Mouse (Mus musculus): ENCODE results near the gene Ankrd9.
A peak's percentile ranks its signal among the peaks of the same experiment; 100 is the strongest.

Gene Ankrd9

DNA sequence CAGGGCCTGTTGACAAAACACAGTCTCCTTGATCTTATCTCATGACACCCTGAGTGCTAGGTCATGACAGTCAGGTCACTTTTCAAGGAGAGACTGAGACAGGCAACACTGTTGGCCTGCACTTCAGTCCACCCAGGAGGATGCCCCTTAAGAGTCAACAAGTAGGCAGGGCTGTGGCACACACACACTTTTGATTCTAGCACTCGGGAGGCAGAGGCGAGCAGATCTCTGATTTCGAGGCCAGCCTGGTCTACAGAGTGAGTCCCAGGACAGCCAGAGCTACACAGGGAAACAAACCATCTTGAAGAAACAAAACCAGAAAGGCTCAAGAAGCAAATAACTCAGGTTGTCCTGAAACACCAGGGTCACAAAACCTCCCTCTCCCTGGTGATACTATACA is 10.6 kb upstream of the Ankrd9 start:
- DNase-seq = no peak

DNA sequence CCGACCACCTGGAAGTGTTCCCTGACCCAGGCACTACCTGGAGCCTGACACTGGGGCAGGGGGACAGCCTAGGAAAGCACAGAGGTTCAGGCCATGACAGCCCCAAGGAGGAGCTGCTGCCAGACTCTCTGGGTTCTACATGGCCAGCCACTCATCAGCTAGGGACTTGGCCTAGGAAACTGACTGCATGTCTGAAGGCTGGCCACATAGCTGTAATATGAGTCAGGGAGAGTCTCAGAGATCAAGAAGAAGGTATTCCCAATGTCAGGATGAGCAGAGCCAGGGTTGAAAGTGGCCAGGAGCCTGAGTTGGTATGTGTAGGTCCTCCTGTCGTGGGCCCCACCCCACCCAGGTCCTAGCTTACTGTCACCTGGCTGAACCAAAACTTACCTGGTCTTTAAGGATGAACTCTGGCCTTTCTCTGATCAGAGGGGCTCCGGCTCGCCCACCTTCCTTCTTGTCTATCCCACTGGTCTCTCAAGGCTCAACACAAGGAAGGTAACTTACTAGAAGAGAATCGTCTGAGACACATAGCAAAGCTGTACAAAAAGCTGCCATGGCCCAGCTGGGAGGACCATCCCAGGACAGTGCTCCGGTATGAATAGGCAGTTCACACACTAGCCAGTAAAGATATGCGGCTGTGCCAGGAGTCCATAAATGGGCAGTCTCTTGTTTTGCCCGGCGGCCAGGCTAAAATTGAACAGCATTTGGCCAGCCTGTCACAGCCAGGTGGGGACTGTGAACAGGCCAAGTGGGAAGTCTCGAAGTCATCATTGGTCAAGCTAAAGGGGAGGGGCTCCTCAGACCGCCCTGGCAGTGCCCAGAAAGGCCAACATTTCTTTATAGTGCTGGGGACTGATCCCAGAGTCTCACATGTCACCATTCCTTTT is 7.9 kb upstream of the Ankrd9 start:
- DNase-seq = no peak

GRCm38 (mm10) chr12:110985141-110985540 is 6.3 kb upstream of the Ankrd9 start:
- no peak for DNase-seq

GRCm38 (mm10) chr12:110984598-110984997 is 5.8 kb upstream of the Ankrd9 start:
- DNase-seq = no peak

DNA sequence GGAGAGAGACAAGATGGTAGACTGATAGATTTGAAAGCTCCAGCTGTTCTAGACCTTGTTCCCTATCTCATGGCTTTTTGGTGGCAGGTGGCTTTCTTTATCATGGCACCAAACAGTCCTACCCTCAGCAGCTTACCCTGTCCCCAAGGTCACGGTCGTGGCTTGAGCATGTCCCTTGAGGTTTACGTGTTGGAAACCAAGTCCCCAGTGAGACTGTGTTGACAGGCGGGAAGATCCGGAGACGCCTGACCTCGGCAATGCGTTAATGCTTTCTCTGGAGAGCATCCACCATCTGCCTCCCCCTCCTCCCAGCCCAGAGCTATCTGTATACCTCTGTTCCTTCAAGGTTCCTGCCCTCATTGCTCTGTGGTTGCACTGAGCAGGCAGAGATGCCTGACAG is 4.9 kb upstream of the Ankrd9 start:
- DNase-seq = no peak

DNA sequence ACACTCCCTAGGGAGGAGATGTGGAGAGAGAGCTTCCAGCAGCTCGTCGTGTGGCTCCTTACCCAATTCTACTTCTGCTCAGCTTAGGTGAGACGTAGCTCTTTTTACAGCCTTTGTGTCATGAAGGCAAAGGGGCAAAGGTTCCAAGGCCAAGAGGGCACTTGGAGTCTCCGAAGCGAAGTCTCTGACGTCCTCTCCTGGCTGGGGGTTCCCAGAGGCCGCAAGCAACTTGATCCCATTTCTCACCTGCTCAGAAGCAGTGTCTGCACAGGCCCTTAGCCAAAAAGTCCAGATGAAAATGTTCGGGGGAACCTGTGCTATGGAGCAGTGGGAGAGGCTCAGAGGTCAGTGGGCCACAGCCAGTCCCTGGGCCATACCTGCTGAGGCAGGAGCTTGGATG is 4.2 kb upstream of the Ankrd9 start:
- DNase-seq = peak in 1 of 2 experiments; percentile 60

GRCm38 (mm10) chr12:110981736-110982135 is 2.9 kb upstream of the Ankrd9 start:
- DNase-seq = no peak

- peak in 1 of 2 experiments; percentile 45 for DNase-seq
These were observed 968 bp upstream of the Ankrd9 start for GRCm38 (mm10) chr12:110979808-110980207.

DNA sequence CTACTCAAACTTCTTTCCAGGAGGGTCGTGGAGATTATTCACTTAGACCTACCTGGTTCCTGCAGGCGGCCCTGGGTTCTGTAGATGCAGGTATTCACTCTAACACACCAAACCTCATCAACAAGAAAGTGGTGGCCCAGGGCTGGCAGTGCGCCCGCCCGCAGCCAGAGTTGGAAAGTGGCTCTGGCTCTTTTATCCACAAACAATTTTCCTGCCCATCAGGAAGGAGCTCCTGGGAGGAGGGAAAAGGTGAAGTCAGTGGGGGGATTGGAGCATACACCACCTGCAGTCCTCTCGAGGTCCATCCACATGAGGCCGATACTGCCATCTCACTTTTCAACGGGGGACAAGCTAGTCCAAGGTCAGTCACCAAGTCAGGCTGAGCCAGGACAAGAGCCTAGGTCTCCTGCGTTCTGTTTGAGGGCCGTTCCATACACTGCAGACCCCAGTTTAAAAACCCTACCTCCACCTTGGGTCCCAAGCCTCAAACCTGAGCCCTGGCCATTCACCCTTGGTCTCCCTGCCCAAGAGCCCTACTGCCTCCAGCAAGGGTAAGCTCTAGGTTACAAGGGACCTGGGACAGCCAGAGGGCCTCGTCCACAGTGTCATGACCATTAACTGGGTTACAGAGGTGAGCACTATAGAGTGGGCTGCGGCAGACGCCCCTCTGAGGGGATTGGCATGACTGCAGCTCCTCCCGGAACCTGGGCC is 789 bp downstream of the Ankrd9 start:
- DNase-seq = no peak

DNA sequence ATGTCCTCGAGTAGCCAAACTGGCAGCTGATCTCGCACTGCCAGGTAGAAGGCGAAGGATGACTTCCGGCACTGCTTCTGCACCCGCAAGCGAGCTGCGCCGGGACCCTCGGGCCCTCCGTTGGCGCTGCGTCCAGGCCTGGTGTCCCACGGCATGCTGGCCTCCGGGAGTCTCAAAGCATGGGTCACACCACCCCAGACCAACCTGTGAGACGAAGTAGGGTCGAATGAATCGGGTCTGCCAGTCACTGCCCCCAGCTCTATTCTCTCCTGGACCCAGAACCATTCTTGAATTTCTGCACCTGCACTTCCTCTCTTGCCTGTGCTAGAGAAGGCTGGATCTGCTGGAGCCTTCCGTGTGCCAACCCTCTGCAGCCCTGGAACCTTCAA is 1.5 kb downstream of the Ankrd9 start:
- DNase-seq = no peak

DNA sequence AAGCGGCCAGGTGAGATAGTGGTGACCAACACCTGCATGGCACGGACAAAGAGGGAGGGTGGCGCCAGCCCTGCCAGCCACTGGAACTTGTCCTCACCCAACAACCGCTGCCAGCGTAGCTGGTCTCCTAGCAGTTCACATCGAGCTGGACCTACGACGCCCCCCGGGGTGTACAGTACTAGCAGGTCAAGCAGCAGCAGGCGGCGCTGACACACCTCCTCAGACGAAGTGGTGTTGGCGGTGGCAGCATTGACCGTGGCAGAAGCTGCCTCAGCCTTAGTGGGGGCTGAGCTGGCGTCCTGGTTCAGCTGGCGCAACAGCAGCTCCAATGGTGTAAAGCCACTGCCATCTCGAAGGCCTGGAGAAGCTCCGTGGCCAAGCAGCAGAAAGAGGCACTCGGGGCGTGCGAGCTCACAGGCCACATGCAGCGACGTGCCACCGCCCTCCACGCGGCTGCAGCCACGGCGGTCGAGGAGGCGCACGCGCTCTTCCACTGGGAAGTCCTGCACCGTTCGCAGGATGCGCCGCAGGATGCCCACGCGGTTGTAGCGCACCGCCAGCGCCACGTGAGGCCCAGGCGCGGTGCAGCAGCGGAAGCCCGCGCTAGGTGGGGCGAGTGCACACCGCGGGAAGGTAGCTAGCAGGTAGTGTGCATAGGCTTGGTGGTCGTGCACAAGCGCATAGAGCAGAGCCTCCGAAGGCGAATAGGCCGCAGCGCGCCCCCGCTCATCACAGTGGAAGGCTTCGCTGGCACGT is 2.1 kb downstream of the Ankrd9 start:
- DNase-seq = peak in 1 of 2 experiments; percentile 43

GRCm38 (mm10) chr12:110975838-110976468 is 2.9 kb downstream of the Ankrd9 start:
- DNase-seq = peak in 1 of 2 experiments; percentile 55

- no peak for DNase-seq
These were observed 3.5 kb downstream of the Ankrd9 start for GRCm38 (mm10) chr12:110975385-110975784.

DNA sequence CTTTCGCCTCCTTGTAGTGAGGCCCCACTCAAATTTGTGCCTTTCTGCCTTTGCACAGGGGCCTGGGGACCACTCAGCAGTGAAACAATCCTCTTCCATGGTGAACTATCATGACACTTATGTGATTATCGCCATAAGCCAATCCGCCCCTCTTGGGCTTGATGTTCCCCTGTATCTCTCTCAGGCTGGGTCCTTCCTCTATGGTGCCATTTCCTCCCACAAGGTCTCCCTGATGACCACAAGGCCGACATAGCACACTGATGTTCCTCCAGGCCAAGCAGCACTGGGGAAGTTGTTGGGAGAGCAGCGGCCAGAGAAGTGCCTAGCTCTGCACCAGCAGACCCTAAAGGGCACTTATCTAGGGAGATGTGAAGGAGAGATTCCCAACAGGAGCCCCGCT is 4.1 kb downstream of the Ankrd9 start:
- DNase-seq = no peak

- DNase-seq = no peak
These were observed 4.5 kb downstream of the Ankrd9 start for GRCm38 (mm10) chr12:110974295-110974694.

- no peak for DNase-seq
These were observed 5.0 kb downstream of the Ankrd9 start for GRCm38 (mm10) chr12:110973829-110974228.

- DNase-seq = no peak
These were observed 6.9 kb downstream of the Ankrd9 start for GRCm38 (mm10) chr12:110971972-110972371.

- no peak for DNase-seq
These were observed 8.4 kb downstream of the Ankrd9 start for GRCm38 (mm10) chr12:110970408-110970807.

DNA sequence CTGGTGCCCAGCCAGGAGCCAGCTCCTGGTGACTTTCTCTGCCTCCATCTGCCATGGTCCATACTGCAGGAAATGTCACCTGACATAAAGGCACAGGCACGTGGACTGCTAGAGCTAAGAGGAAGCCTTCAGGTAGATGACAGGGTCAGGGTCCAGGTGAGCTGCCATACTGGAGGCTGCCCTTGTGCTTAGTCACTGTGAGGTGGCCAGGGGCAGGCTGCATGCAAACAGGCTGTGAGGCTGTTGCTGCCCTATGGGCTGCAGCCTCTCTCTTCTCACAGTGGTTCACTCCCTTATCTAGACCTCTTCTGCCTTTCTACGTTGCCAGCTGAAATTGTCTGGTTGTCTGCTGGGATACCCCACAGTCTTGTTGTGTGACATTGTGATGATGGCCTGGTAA is 11.7 kb downstream of the Ankrd9 start:
- no peak for DNase-seq

DNA sequence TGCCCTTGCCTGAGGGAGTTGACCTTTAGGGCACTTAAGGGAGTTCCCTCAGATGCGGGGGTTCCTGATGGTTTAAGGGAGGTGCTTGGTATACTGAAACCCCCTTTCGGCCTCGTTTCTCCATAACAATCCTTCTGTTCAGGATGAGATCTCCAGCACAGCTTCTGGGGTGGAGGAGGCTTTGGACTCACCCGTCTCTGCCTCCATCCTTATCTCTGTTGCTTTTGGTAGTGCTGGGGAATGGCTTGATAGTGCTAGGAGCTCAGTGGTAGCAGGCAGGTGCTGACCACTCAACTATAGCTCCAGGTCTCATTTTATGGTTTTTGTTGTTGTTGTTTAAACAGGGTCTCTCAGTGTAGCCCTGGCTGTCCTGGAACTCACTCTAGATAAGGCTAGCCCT is 12.8 kb downstream of the Ankrd9 start:
- DNase-seq = no peak

GRCm38 (mm10) chr12:110965500-110965899 is 13.3 kb downstream of the Ankrd9 start:
- no peak for DNase-seq

DNA sequence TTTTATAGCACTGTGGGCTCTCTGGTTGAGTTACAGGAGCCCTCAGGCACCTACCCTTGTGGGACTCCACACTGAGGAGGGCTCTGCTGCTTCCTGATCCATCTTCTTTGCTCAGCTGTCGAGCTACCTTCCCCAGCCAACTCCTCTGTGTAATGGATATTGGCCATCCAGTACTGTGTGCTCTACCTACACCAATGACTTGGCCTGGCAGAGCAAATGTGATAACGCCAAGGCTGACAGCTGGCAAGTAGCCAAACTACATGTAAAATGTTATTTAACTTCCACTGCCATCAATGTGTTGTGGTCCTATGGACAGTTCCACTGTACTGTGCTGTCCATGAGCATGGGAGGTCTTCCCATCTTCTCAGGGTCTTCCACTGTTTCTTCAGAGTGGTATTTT is 16.9 kb downstream of the Ankrd9 start:
- DNase-seq = no peak

Measured in kidney, postnatal 25 days (tissue).